Mouse (Mus musculus): ENCODE results near the gene Plekhg5.

DNA sequence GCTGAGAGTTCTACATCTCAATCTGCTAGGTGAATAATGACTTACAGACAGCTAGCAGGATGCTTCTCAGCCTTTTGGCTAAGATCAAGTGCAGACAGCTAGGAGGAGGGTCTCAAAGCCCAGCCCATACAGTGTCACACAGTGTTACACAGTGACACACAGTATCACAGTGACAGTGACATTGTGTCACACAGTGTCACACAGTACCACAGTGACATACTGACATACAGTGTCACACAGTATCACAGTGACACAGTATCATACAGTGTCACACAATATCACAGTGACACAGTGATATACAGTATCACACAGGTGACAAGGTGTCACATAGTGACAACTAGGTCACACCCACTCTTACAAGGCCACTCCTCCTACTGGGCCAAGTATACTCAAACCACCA lies 5.0 kb upstream of the Plekhg5 start:
- no peak for TF ChIP-seq CTCF (IDR thresholded peaks at IDR 0.05; ENCODE audit: low read depth)
- TF ChIP-seq EP300 (IDR thresholded peaks at IDR 0.05; ENCODE audit: low read depth) = no peak

Measured in liver, postnatal 0 days (tissue).